In the genomic region with DNA sequence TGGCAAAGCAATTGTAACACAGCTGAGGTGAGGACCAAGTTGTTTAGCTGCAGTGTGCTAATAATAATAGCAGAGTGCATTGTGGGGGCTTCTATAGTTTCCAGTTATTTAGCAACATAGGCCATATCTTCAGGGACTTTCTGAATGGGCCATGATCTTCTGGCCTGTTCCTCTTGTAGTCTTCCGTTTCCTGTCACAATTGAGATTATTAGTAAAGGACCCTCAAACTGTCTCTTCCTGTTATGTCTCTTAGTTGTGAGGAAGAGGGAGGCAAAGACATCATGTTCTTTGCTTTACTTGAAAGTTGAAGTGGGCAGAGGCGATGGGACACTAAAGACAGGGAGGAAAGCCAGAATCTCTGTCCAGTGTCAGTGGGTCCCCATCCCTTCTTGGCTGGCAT, we compare ENCODE assay signal across 19 mouse cellular contexts.
DNase-seq lines count a peak whose midpoint lies in the region; ATAC-seq and TF ChIP-seq lines count a peak whose summit lies in the region.
"Had no signal": no experiment of that assay in that cellular context is flagged by ENCODE, and none has a peak within 500 bp of the region (broad histone marks: within the 10 kb centered on the region; RNA-seq: fewer than 3 reads in every experiment).

No protein-coding gene starts in this region.

- no peaks in the 10 kb centered on the region for H3K27me3 ChIP-seq in liver, adult 2 months (ENCODE audit: control insufficient read depth, insufficient read depth, low read length)
- no peaks in the 10 kb centered on the region for H3K27me3 ChIP-seq in liver, embryonic 11.5 days (replicated peaks; ENCODE audit: control insufficient read depth, insufficient read depth, low read length)
- H3K27me3 ChIP-seq: embryonic facial prominence, embryonic 12.5 days; forebrain, embryonic 15.5 days; heart, embryonic 12.5 days; hindbrain, embryonic 12.5 days had no signal

- TF ChIP-seq POLR2A in liver, adult 2 months (IDR thresholded peaks at IDR 0.05; ENCODE audit: extremely low read depth, insufficient read depth, low read length) = no peak

- H3K9ac ChIP-seq in liver, adult 2 months (ENCODE audit: low read depth, low read length) = no peak overlapping the region
- no peak overlapping the region for H3K9ac ChIP-seq in liver, embryonic 11.5 days (ENCODE audit: low read depth, low read length)
- H3K9ac ChIP-seq: embryonic facial prominence, embryonic 12.5 days; forebrain, embryonic 15.5 days; heart, embryonic 12.5 days; hindbrain, embryonic 12.5 days had no signal

- no peak for TF ChIP-seq CTCF in gastrocnemius, adult 2 months (IDR thresholded peaks at IDR 0.05)
- TF ChIP-seq CTCF in liver, adult 2 months (IDR thresholded peaks at IDR 0.05; ENCODE audit: low read depth, low read length) = no peak

- no peaks in the 10 kb centered on the region for H3K79me2 ChIP-seq in liver, adult 2 months (ENCODE audit: control insufficient read depth, insufficient read depth, low read length)

- H3K4me3 ChIP-seq in gastrocnemius, adult 2 months = no peak overlapping the region
- no peak overlapping the region for H3K4me3 ChIP-seq in liver, adult 2 months (ENCODE audit: insufficient read depth, low read depth, low read length)
- no peak overlapping the region for H3K4me3 ChIP-seq in liver, embryonic 11.5 days (ENCODE audit: low read depth, low read length)
- no peak overlapping the region for H3K4me3 ChIP-seq in brown adipose tissue, adult 24 weeks (ENCODE audit: insufficient read depth, low read depth, low read length)
- H3K4me3 ChIP-seq: embryonic facial prominence, embryonic 12.5 days; forebrain, embryonic 15.5 days; heart, embryonic 12.5 days; hindbrain, embryonic 12.5 days had no signal

- peak overlapping the region; percentile 48 for H3K27ac ChIP-seq in gastrocnemius, adult 2 months
- peak overlapping the region; percentile 65 for H3K27ac ChIP-seq in liver, adult 2 months (replicated peaks; ENCODE audit: insufficient read depth, low read depth, low read length)
- H3K27ac ChIP-seq in liver, embryonic 11.5 days (ENCODE audit: low read depth, low read length) = no peak overlapping the region
- peak overlapping the region; percentile 95 for H3K27ac ChIP-seq in brown adipose tissue, adult 24 weeks (replicated peaks; ENCODE audit: low read depth, low read length)
- H3K27ac ChIP-seq: embryonic facial prominence, embryonic 12.5 days; forebrain, embryonic 15.5 days; hindbrain, embryonic 12.5 days had no signal

- WGBS in liver, adult 2 months = 86% methylated on average over 2 of the region's 2 CpGs
- 75% methylated on average over 2 of the region's 2 CpGs for WGBS in liver, embryonic 11.5 days

- no peak for ATAC-seq in liver, embryonic 11.5 days (replicated peaks; ENCODE audit: low FRiP score)
- peak; percentile 30 for ATAC-seq in megakaryocyte progenitor cell, adult 5-6 weeks (replicated peaks; ENCODE audit: poor library complexity)
- ATAC-seq: forebrain, embryonic 15.5 days; hindbrain, embryonic 16.5 days; inflammation-experienced regulatory T-cells, adult 6 months had no signal

- no peaks in the 10 kb centered on the region for H3K9me3 ChIP-seq in liver, embryonic 11.5 days (ENCODE audit: control insufficient read depth, low read length)
- H3K9me3 ChIP-seq: embryonic facial prominence, embryonic 12.5 days; forebrain, embryonic 15.5 days; heart, embryonic 12.5 days; hindbrain, embryonic 12.5 days had no signal

- H3K4me2 ChIP-seq in liver, embryonic 11.5 days = no peak overlapping the region
- H3K4me2 ChIP-seq: embryonic facial prominence, embryonic 12.5 days; forebrain, embryonic 15.5 days; heart, embryonic 12.5 days; hindbrain, embryonic 12.5 days had no signal

- peaks cover 17% of the 10 kb centered on the region; the same call in 1 of the 2 replicates for H3K4me1 ChIP-seq in liver, adult 2 months (ENCODE audit: control insufficient read depth, insufficient read depth, low read length)
- no peaks in the 10 kb centered on the region for H3K4me1 ChIP-seq in liver, embryonic 11.5 days (replicated peaks; ENCODE audit: control insufficient read depth, insufficient read depth, low read length)
- peaks cover 18% of the 10 kb centered on the region for H3K4me1 ChIP-seq in brown adipose tissue, adult 24 weeks (ENCODE audit: control insufficient read depth, insufficient read depth, insufficient read length, low read length)

- DNase-seq in gastrocnemius, adult 2 months = no peak
- DNase-seq in gastrocnemius, postnatal 14 days = no peak
- DNase-seq in liver, adult 2 months (ENCODE audit: extremely low read depth, low read depth, low spot score) = no peak
- DNase-seq in liver, embryonic 11.5 days (ENCODE audit: low spot score) = no peak
- DNase-seq in thymus, adult 18-20 months = no peak
- DNase-seq in adrenal gland, postnatal 4 days (ENCODE audit: low spot score in 2 of 2) = no peak
- DNase-seq: adrenal gland, postnatal 10 days; cerebellum, adult 8-10 months; cerebellum, postnatal 14 days; gastrocnemius, postnatal 10 days; heart, postnatal 4 days had no signal

- intact Hi-C loops in gastrocnemius, adult 2 months (cut with DNase I) = no loop called here
- intact Hi-C loops in gastrocnemius, postnatal 14 days (cut with DNase I; ENCODE audit: low total_unique reads) = no loop called here

- H3K36me3 ChIP-seq in liver, adult 2 months (ENCODE audit: control insufficient read depth, insufficient read depth, low read length) = no peaks in the 10 kb centered on the region
- no peaks in the 10 kb centered on the region for H3K36me3 ChIP-seq in liver, embryonic 11.5 days (ENCODE audit: control insufficient read depth, insufficient read depth, low read length)
- H3K36me3 ChIP-seq: embryonic facial prominence, embryonic 12.5 days; forebrain, embryonic 15.5 days; heart, embryonic 12.5 days; hindbrain, embryonic 12.5 days had no signal
